In genomic region chr12:25109971-25110681, GRCm38 (mm10) we compare ENCODE assay signal across 8 mouse cellular contexts. TPM values are rescaled to one million over a fixed set of nuclear protein-coding genes. Genes with fewer than 3 reads are reported as not detected.
DNase-seq lines count a peak whose midpoint lies in the region; ATAC-seq lines count a peak whose summit lies in the region.
"Had no signal": no experiment of that assay in that cellular context is flagged by ENCODE, and none has a peak within 500 bp of the region (broad histone marks: within the 10 kb centered on the region; RNA-seq: fewer than 3 reads in every experiment).

No protein-coding gene starts in this region.

- 78% methylated on average over 7 of the region's 7 CpGs for WGBS in midbrain, embryonic 10.5 days
- 67% methylated on average over 7 of the region's 7 CpGs for WGBS in midbrain, embryonic 16.5 days
- WGBS in heart, embryonic 15.5 days, result 68% methylated on average over 7 of the region's 7 CpGs
- WGBS in hindbrain, embryonic 14.5 days, result 69% methylated on average over 7 of the region's 7 CpGs

- peak overlapping the region; percentile 60 for H3K27ac ChIP-seq in midbrain, embryonic 10.5 days (replicated peaks)
- no peak overlapping the region for H3K27ac ChIP-seq in midbrain, embryonic 16.5 days (ENCODE audit: low read length)
- no peak overlapping the region for H3K27ac ChIP-seq in heart, embryonic 15.5 days
- no peak overlapping the region for H3K27ac ChIP-seq in hindbrain, embryonic 14.5 days

- no peak overlapping the region for H3K4me2 ChIP-seq in midbrain, embryonic 16.5 days (ENCODE audit: low read length)
- H3K4me2 ChIP-seq in heart, embryonic 15.5 days, result no peak overlapping the region
- H3K4me2 ChIP-seq in hindbrain, embryonic 14.5 days (replicated peaks), result no peak overlapping the region
- H3K4me2 ChIP-seq: liver, embryonic 11.5 days had no signal

- H3K27me3 ChIP-seq in midbrain, embryonic 10.5 days (ENCODE audit: low read depth, poor library complexity, severe bottlenecking), result no peaks in the 10 kb centered on the region
- no peaks in the 10 kb centered on the region for H3K27me3 ChIP-seq in midbrain, embryonic 16.5 days (ENCODE audit: control insufficient read depth, insufficient read depth, low read depth, low read length)
- H3K27me3 ChIP-seq in heart, embryonic 15.5 days, result no peaks in the 10 kb centered on the region
- H3K27me3 ChIP-seq in hindbrain, embryonic 14.5 days (ENCODE audit: control insufficient read depth, insufficient read depth, low read length), result no peaks in the 10 kb centered on the region

- no peak for ATAC-seq in midbrain, embryonic 16.5 days
- ATAC-seq in heart, embryonic 15.5 days (replicated peaks; ENCODE audit: insufficient number of reproducible peaks, insufficient read depth, low FRiP score, low read depth), result peak; percentile 65; the same call in 1 of the 2 replicates
- ATAC-seq in hindbrain, embryonic 14.5 days (ENCODE audit: low FRiP score), result no peak

- H3K36me3 ChIP-seq in midbrain, embryonic 10.5 days, result no peaks in the 10 kb centered on the region
- H3K36me3 ChIP-seq in midbrain, embryonic 16.5 days (ENCODE audit: control insufficient read depth, insufficient read depth, low read length), result no peaks in the 10 kb centered on the region
- no peaks in the 10 kb centered on the region for H3K36me3 ChIP-seq in heart, embryonic 15.5 days
- H3K36me3 ChIP-seq in hindbrain, embryonic 14.5 days (replicated peaks; ENCODE audit: control insufficient read depth, insufficient read depth), result no peaks in the 10 kb centered on the region

- no peak overlapping the region for H3K4me3 ChIP-seq in midbrain, embryonic 10.5 days
- H3K4me3 ChIP-seq in midbrain, embryonic 16.5 days (ENCODE audit: low read depth, low read length), result no peak overlapping the region
- no peak overlapping the region for H3K4me3 ChIP-seq in heart, embryonic 15.5 days
- no peak overlapping the region for H3K4me3 ChIP-seq in hindbrain, embryonic 14.5 days (replicated peaks; ENCODE audit: low read length)

- H3K9ac ChIP-seq in midbrain, embryonic 16.5 days (ENCODE audit: low read depth, low read length), result no peak overlapping the region
- no peak overlapping the region for H3K9ac ChIP-seq in heart, embryonic 15.5 days
- no peak overlapping the region for H3K9ac ChIP-seq in hindbrain, embryonic 14.5 days

- peaks cover 13% of the 10 kb centered on the region for H3K4me1 ChIP-seq in midbrain, embryonic 10.5 days
- H3K4me1 ChIP-seq in midbrain, embryonic 16.5 days (ENCODE audit: control insufficient read depth, insufficient read depth, low read length), result no peaks in the 10 kb centered on the region
- 0 out of 2 replicates have a peak, but pooled peaks cover 5% of the 10 kb centered on the region for H3K4me1 ChIP-seq in heart, embryonic 15.5 days (replicated peaks)
- no peaks in the 10 kb centered on the region for H3K4me1 ChIP-seq in hindbrain, embryonic 14.5 days (replicated peaks; ENCODE audit: control insufficient read depth, insufficient read depth, low read length)

- peaks cover 16% of the 10 kb centered on the region; the same call in 1 of the 2 replicates for H3K9me3 ChIP-seq in midbrain, embryonic 10.5 days (replicated peaks)
- H3K9me3 ChIP-seq in midbrain, embryonic 16.5 days (replicated peaks; ENCODE audit: control insufficient read depth, low read length, poor library complexity, severe bottlenecking), result no peaks in the 10 kb centered on the region
- H3K9me3 ChIP-seq in heart, embryonic 15.5 days (replicated peaks), result no peaks in the 10 kb centered on the region
- no peaks in the 10 kb centered on the region for H3K9me3 ChIP-seq in hindbrain, embryonic 14.5 days (ENCODE audit: control insufficient read depth, low read length)

- no peak for DNase-seq in midbrain, embryonic 10.5 days (ENCODE audit: low spot score)
- DNase-seq in cerebellum, adult 8-10 months, result peak; percentile 8
- DNase-seq in urinary bladder, postnatal 36 days (ENCODE audit: low spot score in 2 of 2), result peak; percentile 54 to 81
- no peak for DNase-seq in right cerebral cortex, adult 2 months (ENCODE audit: low spot score in 2 of 2)
- no peak for DNase-seq in hindbrain, embryonic 14.5 days (ENCODE audit: low spot score)

RNA-seq across cellular contexts. Expression of gene Id2, which starts 13.2 kb away (rescaled TPM):
- 303 and 332 TPM in 2 replicates for polyA plus RNA-seq in midbrain, embryonic 10.5 days (2016; fragmentation: Nextera tagmentation; extraction: Ambion mirVana)
- polyA plus RNA-seq in midbrain, embryonic 16.5 days (2015; fragmentation: Nextera tagmentation; extraction: Ambion mirVana), result 140 and 176 TPM in 2 replicates
- polyA plus RNA-seq in heart, embryonic 15.5 days (2015; fragmentation: Nextera tagmentation; extraction: Ambion mirVana), result 170 and 206 TPM in 2 replicates
- polyA plus RNA-seq in hindbrain, embryonic 14.5 days (2014; fragmentation: Nextera tagmentation; extraction: Ambion mirVana), result 314 and 316 TPM in 2 replicates

Comparison
In these comparisons a context has a peak if more than half of its experiments do, and no peak if none do; other contexts are left out.
1. DNase-seq: peak in cerebellum, adult 8-10 months (single experiment) and urinary bladder, postnatal 36 days (2 of 2); none in midbrain, embryonic 10.5 days (single experiment), right cerebral cortex, adult 2 months (0 of 2) and hindbrain, embryonic 14.5 days (single experiment).